Comparison of ENCODE assay signal across 22 mouse cellular contexts in genomic region chr2:100312750-100313275, GRCm38 (mm10).
DNase-seq lines count a peak whose midpoint lies in the region; ATAC-seq lines count a peak whose summit lies in the region.
"Had no signal": no experiment of that assay in that cellular context is flagged by ENCODE, and none has a peak within 500 bp of the region (broad histone marks: within the 10 kb centered on the region; RNA-seq: fewer than 3 reads in every experiment).

No protein-coding gene starts in this region.

- H3K9ac ChIP-seq in forebrain, embryonic 13.5 days, result no peak overlapping the region
- H3K9ac ChIP-seq: limb, embryonic 12.5 days; liver, embryonic 12.5 days; neural tube, embryonic 15.5 days had no signal

- no peaks in the 10 kb centered on the region for H3K36me3 ChIP-seq in forebrain, embryonic 13.5 days (ENCODE audit: poor library complexity, severe bottlenecking)
- no peaks in the 10 kb centered on the region for H3K36me3 ChIP-seq in forebrain, embryonic 10.5 days (replicated peaks)
- H3K36me3 ChIP-seq: hindbrain, embryonic 10.5 days; limb, embryonic 12.5 days; liver, embryonic 12.5 days; neural tube, embryonic 15.5 days had no signal

- H3K4me3 ChIP-seq in forebrain, embryonic 13.5 days, result no peak overlapping the region
- H3K4me3 ChIP-seq in forebrain, embryonic 10.5 days, result no peak overlapping the region
- H3K4me3 ChIP-seq: hindbrain, embryonic 10.5 days; limb, embryonic 12.5 days; liver, embryonic 12.5 days; neural tube, embryonic 15.5 days had no signal

- no peaks in the 10 kb centered on the region for H3K9me3 ChIP-seq in forebrain, embryonic 13.5 days (replicated peaks)
- H3K9me3 ChIP-seq in forebrain, embryonic 10.5 days, result no peaks in the 10 kb centered on the region
- H3K9me3 ChIP-seq: hindbrain, embryonic 10.5 days; limb, embryonic 12.5 days; liver, embryonic 12.5 days; neural tube, embryonic 15.5 days had no signal

- 4% methylated on average over 1 of the region's 1 CpGs for WGBS in forebrain, embryonic 13.5 days
- 31% methylated on average over 1 of the region's 1 CpGs for WGBS in forebrain, embryonic 10.5 days

- ATAC-seq in forebrain, embryonic 13.5 days, result peak; percentile 78
- ATAC-seq: activated CD4-positive, CD25-positive, alpha-beta regulatory T cell, adult 4 months; CD4-positive, CD25-positive, alpha-beta regulatory T cell, adult 4 months; liver, embryonic 12.5 days had no signal

- DNase-seq in forebrain, embryonic 10.5 days (ENCODE audit: extremely low spot score, low spot score), result no peak
- peak; percentile 3 to 13 for DNase-seq in layer of hippocampus, postnatal 10 days (ENCODE audit: low spot score in 2 of 2)
- DNase-seq in layer of hippocampus, postnatal 36 days, result no peak
- peak; percentile 5 for DNase-seq in right cerebral cortex, postnatal 25 days
- no peak for DNase-seq in right cerebral cortex, postnatal 36 days (ENCODE audit: low spot score in 2 of 2)
- peak; percentile 31 for DNase-seq in telencephalon, adult 2 months (ENCODE audit: low read depth, low spot score)
- DNase-seq in lung, postnatal 36 days, result no peak
- DNase-seq: adrenal gland, postnatal 10 days; cerebellum, adult 18-20 months; kidney, adult 9 months; kidney, postnatal 25 days; lung, adult 2 months; lung, postnatal 4 days; right cerebral cortex, postnatal 4 days had no signal

- H3K27me3 ChIP-seq in forebrain, embryonic 13.5 days, result no peaks in the 10 kb centered on the region
- no peaks in the 10 kb centered on the region for H3K27me3 ChIP-seq in forebrain, embryonic 10.5 days (ENCODE audit: poor library complexity, severe bottlenecking)
- H3K27me3 ChIP-seq: limb, embryonic 12.5 days; liver, embryonic 12.5 days; neural tube, embryonic 15.5 days had no signal

- H3K4me1 ChIP-seq in forebrain, embryonic 13.5 days, result peaks cover 4% of the 10 kb centered on the region
- H3K4me1 ChIP-seq in forebrain, embryonic 10.5 days, result peaks cover 7% of the 10 kb centered on the region
- H3K4me1 ChIP-seq: hindbrain, embryonic 10.5 days; limb, embryonic 12.5 days; liver, embryonic 12.5 days; neural tube, embryonic 15.5 days had no signal

- no peak overlapping the region for H3K27ac ChIP-seq in forebrain, embryonic 13.5 days
- H3K27ac ChIP-seq in forebrain, embryonic 10.5 days, result no peak overlapping the region
- H3K27ac ChIP-seq: hindbrain, embryonic 10.5 days; limb, embryonic 12.5 days; liver, embryonic 12.5 days; neural tube, embryonic 15.5 days; stomach, postnatal 0 days had no signal

- no peak overlapping the region for H3K4me2 ChIP-seq in forebrain, embryonic 13.5 days
- H3K4me2 ChIP-seq: limb, embryonic 12.5 days; liver, embryonic 12.5 days; neural tube, embryonic 15.5 days had no signal

Comparison
In these comparisons a context has a peak if more than half of its experiments do, and no peak if none do; other contexts are left out.
1. DNase-seq: peak in layer of hippocampus, postnatal 10 days (2 of 2), right cerebral cortex, postnatal 25 days (single experiment) and telencephalon, adult 2 months (single experiment); none in forebrain, embryonic 10.5 days (single experiment), layer of hippocampus, postnatal 36 days (0 of 2), right cerebral cortex, postnatal 36 days (0 of 2) and lung, postnatal 36 days (single experiment).